Mouse (Mus musculus): ENCODE data around the gene Faim.

Faim gene

DNA sequence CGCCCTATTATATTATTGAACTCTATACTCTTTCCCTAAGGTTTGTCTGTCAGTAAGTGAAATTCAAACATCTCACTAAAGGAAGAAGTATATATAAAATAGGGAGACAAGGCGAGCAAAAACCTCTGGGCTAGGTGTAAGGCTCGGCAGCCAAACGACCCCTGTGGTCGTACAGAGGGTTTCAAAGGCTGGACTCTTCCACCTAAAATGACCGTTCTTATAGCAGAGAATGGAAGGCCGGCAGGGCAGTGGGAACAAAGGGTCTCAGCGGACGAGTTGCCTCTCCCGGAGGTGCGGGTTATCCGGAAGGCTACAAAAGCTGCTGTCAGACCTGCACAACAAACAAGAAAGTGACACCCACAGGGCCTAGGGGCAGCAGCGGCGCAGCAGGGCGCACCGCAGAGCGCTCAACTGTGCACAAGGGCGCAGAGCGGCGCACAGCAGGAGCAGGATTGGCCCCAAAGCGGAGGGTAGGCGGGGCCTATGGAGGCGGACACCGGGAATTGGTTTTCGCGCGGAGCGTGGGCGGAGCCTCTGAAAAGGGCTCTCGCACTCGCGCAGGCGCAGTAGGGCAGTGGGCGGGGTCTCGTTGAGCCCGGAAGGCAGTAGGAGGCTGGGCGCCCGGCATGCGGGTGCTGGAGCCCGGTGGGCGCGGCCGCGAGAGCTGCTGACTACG, at the start of gene Faim:
Gene Faim (plus strand): TSS at position 574 of the 676 bp plus-strand sequence.
- peak; percentile 99 to 100 for DNase-seq

DNA sequence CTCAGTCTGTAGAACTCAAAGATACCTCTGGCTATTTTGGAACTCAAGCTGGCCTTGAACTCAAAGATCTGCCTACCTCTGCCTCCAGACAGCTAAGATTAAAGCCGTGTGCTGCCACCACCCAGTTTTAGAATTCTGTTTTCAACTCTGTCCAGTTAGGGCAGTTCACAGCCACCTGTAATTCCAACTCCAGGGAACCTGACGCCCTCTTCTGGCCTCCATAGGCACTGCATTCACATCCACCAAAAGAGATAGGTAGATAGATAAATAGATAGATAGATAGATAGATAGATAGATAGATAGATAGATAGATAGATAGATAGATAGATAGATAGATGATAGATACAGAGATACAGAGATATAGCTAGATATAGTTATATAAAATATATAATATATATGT, 46.9 kb upstream of the Faim start:
- DNase-seq, result no peak

GRCm38 (mm10) chr9:98952171-98953050, 33.8 kb upstream of the Faim start:
- DNase-seq, result no peak

- no peak for DNase-seq
Observed at GRCm38 (mm10) chr9:98953291-98953690, 32.9 kb upstream of the Faim start.

DNA sequence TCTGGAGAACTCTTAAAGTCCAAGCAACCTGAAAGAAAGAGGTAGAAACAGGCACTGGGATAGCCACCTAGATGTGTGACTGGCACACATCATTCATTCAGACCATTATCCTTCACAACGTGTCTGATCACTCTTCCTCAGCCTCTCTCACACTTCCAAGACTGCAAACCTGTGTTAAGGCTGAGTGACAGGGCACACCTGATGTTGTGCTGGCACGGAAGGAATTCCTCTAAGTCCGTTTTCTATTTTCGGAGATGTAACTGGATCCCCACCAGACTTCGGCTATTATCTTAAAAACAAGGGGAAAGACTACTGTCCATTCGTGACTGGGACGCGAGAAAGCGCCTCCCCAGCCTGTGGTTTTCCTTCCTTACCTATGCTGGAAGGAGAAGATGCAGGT, 32.3 kb upstream of the Faim start:
- DNase-seq, result no peak

- DNase-seq, result no peak
Observed at GRCm38 (mm10) chr9:98954391-98955102, 31.6 kb upstream of the Faim start.

DNA sequence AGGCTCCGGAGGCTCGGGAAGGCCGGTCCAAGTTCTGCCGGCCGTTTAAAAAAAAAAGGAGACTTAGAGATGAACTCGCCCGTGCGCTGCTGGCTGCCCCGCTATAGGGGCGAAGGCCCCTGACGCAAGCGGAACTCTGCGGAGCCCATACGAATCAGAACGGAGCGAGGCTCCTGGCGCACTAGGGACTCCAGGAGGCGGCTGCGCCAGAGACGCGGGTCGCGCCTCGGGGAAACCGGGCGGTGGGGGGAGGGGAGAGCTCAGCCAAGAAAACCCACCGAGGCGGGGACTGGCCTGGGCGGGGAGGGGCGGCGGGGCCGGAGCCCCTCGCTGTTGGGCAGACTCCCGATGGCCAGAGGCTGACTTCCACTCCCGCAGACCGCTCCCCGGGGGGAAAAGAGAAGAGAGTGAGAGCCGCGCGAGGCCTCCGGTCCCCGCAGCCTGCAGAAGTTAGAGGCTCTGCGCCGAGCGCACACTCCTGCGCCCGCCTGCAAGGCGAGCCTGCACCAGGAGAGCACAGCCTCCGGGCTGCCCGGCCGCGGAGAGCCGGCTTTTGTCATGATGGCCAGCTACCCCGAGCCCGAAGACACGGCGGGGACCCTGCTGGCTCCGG, 31.0 kb upstream of the Faim start, which contains the start of gene Foxl2:
Gene Foxl2 (plus strand): TSS at position 186 of the 613 bp plus-strand sequence.
- peak; percentile 10 to 40 for DNase-seq

- peak; percentile 16 to 34 for DNase-seq
Observed at GRCm38 (mm10) chr9:98955716-98956224, 30.4 kb upstream of the Faim start.

DNA sequence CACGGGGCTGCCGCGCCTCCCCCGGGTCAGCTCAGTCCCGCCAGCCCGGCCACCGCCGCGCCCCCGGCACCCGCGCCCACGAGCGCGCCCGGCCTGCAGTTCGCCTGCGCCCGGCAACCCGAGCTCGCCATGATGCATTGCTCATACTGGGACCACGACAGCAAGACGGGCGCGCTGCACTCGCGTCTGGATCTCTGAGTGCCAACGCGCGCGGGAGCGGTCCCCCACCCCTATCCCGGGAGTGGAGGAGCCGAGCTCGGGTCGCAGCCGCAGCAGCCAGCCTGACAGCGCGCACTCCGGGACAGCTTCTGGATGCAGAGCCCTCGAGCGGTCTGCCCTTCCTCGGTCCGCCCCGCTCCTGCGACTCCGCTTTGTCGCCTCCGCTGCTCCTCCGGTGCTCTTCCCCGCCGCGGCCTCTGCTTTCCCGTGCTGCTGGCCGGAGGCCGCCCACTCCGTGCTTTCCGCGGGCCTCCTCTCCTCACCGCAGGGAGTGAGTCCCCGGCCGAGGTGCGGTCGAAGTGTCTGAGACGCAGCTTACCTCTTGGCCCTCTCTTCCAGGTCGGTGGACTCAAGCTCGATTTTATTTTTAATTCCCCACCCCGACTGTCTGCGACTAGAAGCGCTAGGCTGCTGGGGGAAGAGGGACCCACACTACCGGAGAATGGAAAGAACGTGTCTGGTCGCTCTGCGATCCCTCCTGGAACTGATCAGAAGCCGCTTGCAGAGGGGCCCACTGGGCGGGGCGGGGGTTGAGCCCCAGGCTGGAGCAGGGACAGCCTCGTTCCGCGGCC, 29.4 kb upstream of the Faim start:
- peak; percentile 30 to 41 for DNase-seq

DNA sequence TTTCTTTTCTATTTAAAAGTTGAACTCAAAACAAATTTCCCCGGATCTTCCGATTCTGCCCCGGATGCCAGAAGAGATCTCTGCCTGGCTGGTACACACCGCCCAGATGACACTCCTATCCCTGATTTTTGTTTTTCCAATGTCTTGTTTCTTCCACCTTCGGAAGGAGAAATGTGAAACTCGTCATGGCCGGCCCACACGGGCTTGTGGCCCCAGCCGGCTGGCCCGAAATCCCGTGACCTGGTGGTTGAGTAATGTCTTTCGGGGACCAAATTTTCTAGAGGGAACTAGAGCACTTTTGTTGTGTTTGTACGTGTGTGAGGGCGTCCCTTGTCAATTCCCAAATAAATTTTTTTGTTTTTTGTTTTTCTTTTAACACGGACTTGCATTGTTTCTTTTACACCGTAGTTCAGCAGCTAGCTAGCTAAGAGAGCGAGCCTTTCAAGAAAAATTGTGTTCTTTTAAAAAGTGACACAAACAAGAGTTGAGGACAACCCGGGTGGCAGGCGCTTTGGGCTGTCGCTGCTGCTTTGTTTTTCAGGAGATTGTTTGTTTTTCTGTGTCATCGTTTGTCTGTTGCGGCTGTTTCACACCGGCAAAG, 28.3 kb upstream of the Faim start:
- peak in 1 of 2 experiments; percentile 23 for DNase-seq

GRCm38 (mm10) chr9:98958628-98959027, 27.5 kb upstream of the Faim start:
- DNase-seq, result no peak

DNA sequence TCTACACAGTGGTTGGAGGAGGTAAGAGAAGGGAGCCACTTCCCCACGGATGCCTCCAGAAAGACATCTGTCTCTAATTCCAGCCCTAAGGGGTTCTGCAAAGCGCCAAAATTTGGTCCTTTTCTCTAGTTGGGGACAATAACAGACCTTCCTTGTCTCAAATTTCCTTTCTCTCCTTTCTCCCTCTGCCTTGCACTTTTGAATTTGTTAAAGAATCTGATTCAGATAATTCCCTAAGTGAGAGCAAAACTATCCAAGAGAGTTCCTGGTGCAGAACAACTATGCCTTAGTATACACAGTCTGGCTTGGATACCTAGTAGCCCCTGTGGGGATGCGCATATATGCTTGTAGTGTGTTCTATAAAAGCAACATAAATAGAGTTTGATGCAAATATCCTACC, 26.3 kb upstream of the Faim start:
- DNase-seq, result no peak

- no peak for DNase-seq
Observed at GRCm38 (mm10) chr9:98960348-98960747, 25.8 kb upstream of the Faim start.

- no peak for DNase-seq
Observed at GRCm38 (mm10) chr9:98961591-98962477, 24.3 kb upstream of the Faim start.

DNA sequence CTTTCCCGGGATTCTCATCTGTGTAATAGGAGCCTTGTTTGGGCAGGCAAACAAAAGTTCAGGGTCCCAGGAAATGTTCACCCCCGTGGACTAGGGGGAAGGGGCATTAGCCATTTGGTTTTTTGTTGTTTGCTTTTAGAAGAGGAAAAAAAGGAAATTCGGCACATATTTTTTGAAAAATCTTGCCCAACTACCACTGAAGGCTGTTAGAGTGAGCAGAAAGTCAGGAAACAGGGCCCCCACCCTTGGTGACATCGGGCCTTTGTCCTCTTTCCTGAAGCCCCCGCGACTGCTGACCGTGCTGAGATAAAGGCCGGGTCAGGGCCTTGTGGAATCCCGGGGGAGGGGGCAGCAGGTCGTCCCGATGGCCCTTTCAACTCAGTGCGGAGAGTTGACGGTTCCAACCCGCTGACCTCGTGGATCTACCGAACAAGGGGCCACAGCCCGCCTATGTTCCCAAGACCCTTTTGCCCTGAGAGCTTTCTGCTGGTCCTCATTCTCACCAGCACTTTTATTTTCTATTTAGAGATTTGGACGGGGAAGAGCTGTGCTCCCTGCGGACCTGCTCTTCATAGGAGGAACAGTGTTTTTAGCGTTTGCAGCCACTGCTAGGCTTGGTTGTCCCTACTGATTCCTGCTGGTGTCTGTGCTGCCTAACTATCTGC, 23.6 kb upstream of the Faim start:
- no peak for DNase-seq

DNA sequence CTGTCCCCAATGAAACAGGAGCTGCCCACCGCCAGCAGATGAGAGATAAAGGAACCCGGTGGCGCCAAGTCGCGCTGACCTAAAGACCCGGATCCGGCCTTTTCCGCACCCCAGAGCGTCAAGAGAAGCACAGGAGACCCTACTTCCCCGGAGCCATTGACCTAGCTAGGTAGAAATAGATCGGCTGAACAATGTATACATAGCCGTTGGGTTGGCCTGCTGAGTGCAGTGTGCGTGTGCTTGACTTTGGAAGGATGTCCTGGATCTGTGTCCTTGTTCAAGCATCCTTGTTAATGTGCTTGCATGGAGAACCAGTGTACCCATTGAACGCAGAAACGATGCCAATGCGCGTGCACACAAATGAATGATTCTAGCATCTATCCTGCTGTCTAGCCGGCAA, 22.5 kb upstream of the Faim start:
- DNase-seq, result no peak

DNA sequence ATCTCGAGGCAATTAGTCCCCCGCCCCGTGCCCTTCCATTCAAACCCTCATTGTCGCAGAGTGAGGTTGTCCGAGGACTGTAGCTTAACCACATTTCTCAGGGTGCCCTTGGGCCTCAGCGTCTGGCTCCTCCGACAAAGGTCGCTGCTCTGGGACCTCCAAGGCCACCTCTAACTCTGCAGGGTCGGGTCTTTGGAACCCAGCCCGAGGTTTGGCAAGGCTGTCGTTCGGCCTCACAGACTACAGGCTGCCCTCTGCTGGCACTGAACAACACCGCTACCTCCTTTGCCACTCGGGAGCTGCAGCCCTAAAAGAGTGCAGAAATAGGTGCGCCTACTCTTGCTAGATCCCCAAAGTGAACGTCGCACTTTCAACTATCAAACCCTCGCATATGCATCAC, 21.1 kb upstream of the Faim start:
- DNase-seq, result peak; percentile 44 to 50

DNA sequence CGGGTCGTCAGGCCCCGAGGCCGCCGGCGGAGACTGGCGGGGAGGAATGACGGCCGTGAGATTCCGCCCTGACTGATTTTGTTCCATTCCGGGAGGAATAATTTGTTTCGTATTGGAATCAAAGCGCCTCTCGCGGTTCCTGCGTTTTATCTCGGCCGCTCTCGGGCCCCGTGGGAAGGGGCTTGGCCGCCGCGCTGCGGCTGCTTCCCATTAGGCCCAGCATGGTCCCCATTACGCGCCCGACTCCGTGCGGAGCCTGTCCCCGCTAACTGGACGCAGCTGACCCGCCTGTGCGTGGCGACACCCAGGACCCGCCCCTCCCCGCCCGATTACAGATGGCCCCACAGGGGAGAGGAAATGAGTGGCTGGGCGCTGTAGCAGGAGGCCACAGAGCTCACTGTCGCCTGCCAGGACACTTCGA, 13.1 kb upstream of the Faim start:
- peak in 1 of 2 experiments; percentile 30 for DNase-seq

DNA sequence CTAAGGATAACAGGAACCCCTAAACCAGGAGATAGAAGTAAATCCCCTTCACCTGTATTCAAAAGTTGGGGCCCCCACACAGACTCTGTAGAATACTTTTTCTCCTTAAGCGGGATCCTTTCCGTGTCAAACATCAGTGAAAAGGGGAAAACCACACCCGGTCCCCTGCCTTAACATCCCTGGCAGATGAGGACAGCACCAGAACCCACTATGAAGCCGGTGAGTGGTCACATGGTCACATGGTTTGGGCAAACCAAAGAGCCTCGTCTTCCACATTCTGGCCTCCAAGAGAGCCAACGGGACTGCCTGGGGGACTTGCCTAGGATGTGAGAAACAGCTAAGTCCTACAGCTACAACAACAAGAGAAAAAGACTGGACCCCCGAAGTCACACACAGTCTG, 12.6 kb upstream of the Faim start:
- no peak for DNase-seq

GRCm38 (mm10) chr9:98974898-98975297, 11.3 kb upstream of the Faim start:
- no peak for DNase-seq

Measured in lung, postnatal 4 days (tissue).